Mouse (Mus musculus): ENCODE results near the gene Ipo9. TPM values are rescaled to one million over a fixed set of nuclear protein-coding genes. Genes with fewer than 3 reads are reported as not detected.

Gene Ipo9
- polyA plus RNA-seq, 1 experiment, result 166 TPM

GRCm38 (mm10) chr1:135367595-135367994 is 62.7 kb downstream of the Ipo9 start:
- H3K36me3 ChIP-seq (ENCODE audit: control insufficient read depth, insufficient read depth, low read length), result no peaks in the 10 kb centered on the region
- TF ChIP-seq POLR2A (IDR thresholded peaks at IDR 0.05; ENCODE audit: control insufficient read depth, extremely low read depth, insufficient read depth, low read length, poor library complexity) (no peak), CTCF (IDR thresholded peaks at IDR 0.05; ENCODE audit: borderline replicate concordance, control insufficient read depth, extremely low read depth, insufficient read depth, low read length, poor library complexity) (no peak)
- 84% methylated on average over 8 of the region's 8 CpGs for WGBS
- H3K27me3 ChIP-seq (ENCODE audit: control insufficient read depth, insufficient read depth, low read length), result no peaks in the 10 kb centered on the region
- no peak overlapping the region for H3K27ac ChIP-seq (ENCODE audit: control insufficient read depth, insufficient read depth, low read length)
- no peaks in the 10 kb centered on the region for H3K4me1 ChIP-seq (replicated peaks; ENCODE audit: control insufficient read depth, insufficient read depth, low read length)
- no peak for DNase-seq
- no peak overlapping the region for H3K4me3 ChIP-seq (ENCODE audit: control insufficient read depth, insufficient read depth, low read length)

GRCm38 (mm10) chr1:135367005-135367404 is 63.3 kb downstream of the Ipo9 start:
- no peak overlapping the region for H3K27ac ChIP-seq (ENCODE audit: control insufficient read depth, insufficient read depth, low read length)
- WGBS, result 88% methylated on average over 7 of the region's 7 CpGs
- H3K36me3 ChIP-seq (ENCODE audit: control insufficient read depth, insufficient read depth, low read length), result no peaks in the 10 kb centered on the region
- no peaks in the 10 kb centered on the region for H3K4me1 ChIP-seq (replicated peaks; ENCODE audit: control insufficient read depth, insufficient read depth, low read length)
- no peaks in the 10 kb centered on the region for H3K27me3 ChIP-seq (ENCODE audit: control insufficient read depth, insufficient read depth, low read length)
- no peak overlapping the region for H3K4me3 ChIP-seq (ENCODE audit: control insufficient read depth, insufficient read depth, low read length)
- TF ChIP-seq POLR2A (IDR thresholded peaks at IDR 0.05; ENCODE audit: control insufficient read depth, extremely low read depth, insufficient read depth, low read length, poor library complexity), result no peak
- no peak for TF ChIP-seq CTCF (IDR thresholded peaks at IDR 0.05; ENCODE audit: borderline replicate concordance, control insufficient read depth, extremely low read depth, insufficient read depth, low read length, poor library complexity)
- DNase-seq, result no peak

GRCm38 (mm10) chr1:135366380-135366779 is 63.9 kb downstream of the Ipo9 start:
- no peaks in the 10 kb centered on the region for H3K27me3 ChIP-seq (ENCODE audit: control insufficient read depth, insufficient read depth, low read length)
- no peak for TF ChIP-seq POLR2A (IDR thresholded peaks at IDR 0.05; ENCODE audit: control insufficient read depth, extremely low read depth, insufficient read depth, low read length, poor library complexity)
- DNase-seq, result no peak
- H3K4me3 ChIP-seq (ENCODE audit: control insufficient read depth, insufficient read depth, low read length), result no peak overlapping the region
- no peak overlapping the region for H3K27ac ChIP-seq (ENCODE audit: control insufficient read depth, insufficient read depth, low read length)
- H3K36me3 ChIP-seq (ENCODE audit: control insufficient read depth, insufficient read depth, low read length), result no peaks in the 10 kb centered on the region
- H3K4me1 ChIP-seq (replicated peaks; ENCODE audit: control insufficient read depth, insufficient read depth, low read length), result no peaks in the 10 kb centered on the region

GRCm38 (mm10) chr1:135363446-135363845 is 66.9 kb downstream of the Ipo9 start:
- WGBS, result 86% methylated on average over 8 of the region's 8 CpGs
- Histone ChIP-seq H3K4me1 (replicated peaks; ENCODE audit: control insufficient read depth, insufficient read depth, low read length) (no peaks in the 10 kb centered on the region), H3K27ac (ENCODE audit: control insufficient read depth, insufficient read depth, low read length) (no peak overlapping the region), H3K36me3 (ENCODE audit: control insufficient read depth, insufficient read depth, low read length) (no peaks in the 10 kb centered on the region), H3K4me3 (ENCODE audit: control insufficient read depth, insufficient read depth, low read length) (no peak overlapping the region), H3K27me3 (ENCODE audit: control insufficient read depth, insufficient read depth, low read length) (no peaks in the 10 kb centered on the region)
- TF ChIP-seq POLR2A (IDR thresholded peaks at IDR 0.05; ENCODE audit: control insufficient read depth, extremely low read depth, insufficient read depth, low read length, poor library complexity) (no peak), CTCF (IDR thresholded peaks at IDR 0.05; ENCODE audit: borderline replicate concordance, control insufficient read depth, extremely low read depth, insufficient read depth, low read length, poor library complexity) (no peak)
- no peak for DNase-seq

GRCm38 (mm10) chr1:135362115-135362514 is 68.2 kb downstream of the Ipo9 start:
- Histone ChIP-seq H3K4me1 (replicated peaks; ENCODE audit: control insufficient read depth, insufficient read depth, low read length) (no peaks in the 10 kb centered on the region), H3K4me3 (ENCODE audit: control insufficient read depth, insufficient read depth, low read length) (no peak overlapping the region), H3K27me3 (ENCODE audit: control insufficient read depth, insufficient read depth, low read length) (no peaks in the 10 kb centered on the region), H3K36me3 (ENCODE audit: control insufficient read depth, insufficient read depth, low read length) (no peaks in the 10 kb centered on the region), H3K27ac (ENCODE audit: control insufficient read depth, insufficient read depth, low read length) (no peak overlapping the region)
- TF ChIP-seq POLR2A (IDR thresholded peaks at IDR 0.05; ENCODE audit: control insufficient read depth, extremely low read depth, insufficient read depth, low read length, poor library complexity), result no peak
- no peak for TF ChIP-seq CTCF (IDR thresholded peaks at IDR 0.05; ENCODE audit: borderline replicate concordance, control insufficient read depth, extremely low read depth, insufficient read depth, low read length, poor library complexity)
- no peak for DNase-seq

- TF ChIP-seq CTCF (IDR thresholded peaks at IDR 0.05; ENCODE audit: borderline replicate concordance, control insufficient read depth, extremely low read depth, insufficient read depth, low read length, poor library complexity) (no peak), POLR2A (IDR thresholded peaks at IDR 0.05; ENCODE audit: control insufficient read depth, extremely low read depth, insufficient read depth, low read length, poor library complexity) (no peak)
- no peaks in the 10 kb centered on the region for H3K36me3 ChIP-seq (ENCODE audit: control insufficient read depth, insufficient read depth, low read length)
- H3K4me1 ChIP-seq (replicated peaks; ENCODE audit: control insufficient read depth, insufficient read depth, low read length), result no peaks in the 10 kb centered on the region
- H3K4me3 ChIP-seq (ENCODE audit: control insufficient read depth, insufficient read depth, low read length), result no peak overlapping the region
- 93% methylated on average over 4 of the region's 4 CpGs for WGBS
- no peak overlapping the region for H3K27ac ChIP-seq (ENCODE audit: control insufficient read depth, insufficient read depth, low read length)
- no peaks in the 10 kb centered on the region for H3K27me3 ChIP-seq (ENCODE audit: control insufficient read depth, insufficient read depth, low read length)
- DNase-seq, result no peak
Measured at GRCm38 (mm10) chr1:135361491-135361890, 68.8 kb downstream of the Ipo9 start.

- WGBS, result 65% methylated on average over 2 of the region's 2 CpGs
- no peaks in the 10 kb centered on the region for H3K36me3 ChIP-seq (ENCODE audit: control insufficient read depth, insufficient read depth, low read length)
- H3K4me1 ChIP-seq (replicated peaks; ENCODE audit: control insufficient read depth, insufficient read depth, low read length), result no peaks in the 10 kb centered on the region
- H3K27ac ChIP-seq (ENCODE audit: control insufficient read depth, insufficient read depth, low read length), result no peak overlapping the region
- no peak for TF ChIP-seq POLR2A (IDR thresholded peaks at IDR 0.05; ENCODE audit: control insufficient read depth, extremely low read depth, insufficient read depth, low read length, poor library complexity)
- DNase-seq, result no peak
- H3K27me3 ChIP-seq (ENCODE audit: control insufficient read depth, insufficient read depth, low read length), result no peaks in the 10 kb centered on the region
- no peak overlapping the region for H3K4me3 ChIP-seq (ENCODE audit: control insufficient read depth, insufficient read depth, low read length)
Measured at GRCm38 (mm10) chr1:135359071-135359470, 71.2 kb downstream of the Ipo9 start.

Data from thymus, adult 2 months (tissue).